Mouse (Mus musculus) heart, adult 18-20 months (tissue): ENCODE results near the gene Nol3. TPM values are rescaled to one million over a fixed set of nuclear protein-coding genes. Genes with fewer than 3 reads are reported as not detected.

Source experiments
- DNase-seq, 2 experiments: peaks; one replicate each; pipeline ENCODE4 v3.0.0; 2021 to 2022; ENCODE audit warnings: mixed read lengths in 1 of 2
- microRNA-seq, 2 experiments: library from miRNA; unstranded; fragments of <30 nt; microRNA quantifications; one replicate each; pipeline ENCODE4 v1.2.0; 2022
- total RNA-seq, 2 experiments: library from RNA; stranded (reverse); gene quantifications; 2 replicates each; pipeline ENCODE4 v1.2.3; 2021

The Nol3 gene
- total RNA-seq, 2 experiments from 2014 or later, result 22.1 to 25.7 TPM

- DNase-seq, result no peak
Observed at GRCm38 (mm10) chr8:105308428-105308827, 32.5 kb downstream of the Nol3 start.

GRCm38 (mm10) chr8:105309142-105309847 is 33.4 kb downstream of the Nol3 start:
- no peak for DNase-seq

- DNase-seq, result no peak
Observed at GRCm38 (mm10) chr8:105310118-105310517, 34.2 kb downstream of the Nol3 start.

- DNase-seq, result no peak
Observed at GRCm38 (mm10) chr8:105311718-105312117, 35.8 kb downstream of the Nol3 start.

- DNase-seq, result peak in 1 of 2 experiments; percentile 69
Observed at GRCm38 (mm10) chr8:105312891-105313481, 37.0 kb downstream of the Nol3 start.

GRCm38 (mm10) chr8:105313622-105314402 is 37.9 kb downstream of the Nol3 start:
- DNase-seq, result no peak

GRCm38 (mm10) chr8:105315073-105315769 is 39.3 kb downstream of the Nol3 start:
- no peak for DNase-seq

- peak in 1 of 2 experiments; percentile 36 for DNase-seq
Observed at GRCm38 (mm10) chr8:105317941-105318340, 42.0 kb downstream of the Nol3 start.

- no peak for DNase-seq
Observed at GRCm38 (mm10) chr8:105318662-105319190, 42.8 kb downstream of the Nol3 start.

- no peak for DNase-seq
Observed at GRCm38 (mm10) chr8:105323183-105323582, 47.2 kb downstream of the Nol3 start.

- DNase-seq, result no peak
Observed at GRCm38 (mm10) chr8:105325641-105326093, 49.7 kb downstream of the Nol3 start.

- peak; percentile 97 to 98 for DNase-seq
Observed at GRCm38 (mm10) chr8:105326141-105326672, 50.3 kb downstream of the Nol3 start, which contains the start of the genes Lrrc29 and Tmem208. Lrrc29 (minus strand) TSS chr8:105326278. Tmem208 (plus strand) TSS chr8:105326354.

GRCm38 (mm10) chr8:105326968-105327367 is 51.0 kb downstream of the Nol3 start:
- no peak for DNase-seq

GRCm38 (mm10) chr8:105330325-105330724 is 54.4 kb downstream of the Nol3 start:
- no peak for DNase-seq

GRCm38 (mm10) chr8:105331469-105331868 is 55.5 kb downstream of the Nol3 start:
- DNase-seq, result no peak

Small RNA genes lying within 50 kb of the gene (microRNA-seq; reads per million reads assigned to microRNA genes)
- gene Gm27320 (0 reads per million in 2 experiments), gene Mir328 (2,157 to 3,272 reads per million in 2 experiments)

Other genes starting within 250 kb of the Nol3 start
- gene Ces3a, start 227.5 kb upstream of the Nol3 start, total RNA-seq, result not detected
- gene Ces3b, start 192.4 kb upstream of the Nol3 start, total RNA-seq, result not detected
- not detected for gene Ces4a, start 144.3 kb upstream of the Nol3 start, total RNA-seq
- 10 to 100 TPM; 19.6 to 21.7 TPM for gene Cbfb, start 105.5 kb upstream of the Nol3 start, total RNA-seq
- 10 to 100 TPM; 18.1 to 19.4 TPM for gene D230025D16Rik, start 51.0 kb upstream of the Nol3 start, total RNA-seq
- 1 to 10 TPM; 3.3 TPM for gene B3gnt9, start 21.0 kb upstream of the Nol3 start, total RNA-seq
- 1 to 10 TPM; 4.9 to 5.8 TPM for gene Tradd, start 11.5 kb upstream of the Nol3 start, total RNA-seq
- gene Fbxl8, start 11.5 kb upstream of the Nol3 start, total RNA-seq, result 1 to 10 TPM; 2.9 to 3.0 TPM
- 1 to 10 TPM; 4.6 to 4.7 TPM for gene Hsf4, start 6.3 kb upstream of the Nol3 start, total RNA-seq
- gene 4931428F04Rik, start 13.7 kb downstream of the Nol3 start, total RNA-seq, result 1 to 10 TPM; 1.1 to 1.6 TPM
- 1 to 10 TPM; 2.9 to 3.0 TPM for gene Exoc3l, start 20.0 kb downstream of the Nol3 start, total RNA-seq
- 10 to 100 TPM; 21.6 TPM for gene E2f4, start 21.5 kb downstream of the Nol3 start, total RNA-seq
- gene Elmo3, start 29.5 kb downstream of the Nol3 start, total RNA-seq, result 1 to 10 TPM in 1 of 2 experiments, under 1 TPM in 1; 0.60 to 1.6 TPM
- gene Lrrc29, start 50.1 kb downstream of the Nol3 start, total RNA-seq, result under 1 TPM; 0.59 to 0.60 TPM
- gene Tmem208, start 50.2 kb downstream of the Nol3 start, total RNA-seq, result 10 to 100 TPM; 24.3 to 26.6 TPM
- 1 to 10 TPM; 4.5 to 5.2 TPM for gene Fhod1, start 71.8 kb downstream of the Nol3 start, total RNA-seq
- gene Slc9a5, start 72.7 kb downstream of the Nol3 start, total RNA-seq, result under 1 TPM; 0.37 to 0.39 TPM
- gene Plekhg4, start 97.1 kb downstream of the Nol3 start, total RNA-seq, result not detected
- gene Kctd19, start 137.4 kb downstream of the Nol3 start, total RNA-seq, result not detected
- under 1 TPM; 0.27 to 0.64 TPM for gene Lrrc36, start 137.4 kb downstream of the Nol3 start, total RNA-seq
- gene Tppp3, start 195.4 kb downstream of the Nol3 start, total RNA-seq, result 10 to 100 TPM; 38.0 to 41.4 TPM
- 10 to 100 TPM; 12.5 to 14.2 TPM for gene Zdhhc1, start 220.8 kb downstream of the Nol3 start, total RNA-seq
- under 1 TPM; 0.21 to 0.22 TPM for gene Hsd11b2, start 242.6 kb downstream of the Nol3 start, total RNA-seq